Mouse (Mus musculus) right cerebral cortex, postnatal 4 days (tissue): ENCODE results near the gene Bmpr2.
A peak's percentile ranks its signal among the peaks of the same experiment; 100 is the strongest.

Experiments
- DNase-seq: peaks from one replicate; pipeline ENCODE4 v3.0.0-alpha.2; 2022

Gene Bmpr2

GRCm38 (mm10) chr1:59901082-59901876 lies 138.1 kb downstream of the Bmpr2 start:
- no peak for DNase-seq

DNA sequence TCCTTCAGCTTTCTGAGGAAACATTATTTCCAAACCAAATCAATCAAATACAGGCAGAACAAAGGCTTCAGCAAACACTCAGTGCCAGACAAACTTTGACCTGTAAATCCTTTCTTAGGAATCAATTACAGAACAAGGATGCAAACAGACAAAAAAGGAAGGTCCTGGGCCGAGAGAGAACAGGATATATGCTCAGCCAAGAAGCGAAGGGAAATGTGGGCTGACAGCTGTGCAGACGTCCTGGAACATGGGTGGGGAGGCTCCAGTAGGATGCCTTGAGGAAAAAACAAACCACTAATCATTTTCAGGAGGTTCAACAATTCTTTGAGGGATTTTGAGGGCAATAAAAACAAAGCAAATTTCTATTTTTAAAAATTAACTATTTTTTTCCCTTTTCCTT lies 139.4 kb downstream of the Bmpr2 start:
- DNase-seq: no peak

- no peak for DNase-seq
Observed at GRCm38 (mm10) chr1:59904630-59905295, 141.6 kb downstream of the Bmpr2 start.

DNA sequence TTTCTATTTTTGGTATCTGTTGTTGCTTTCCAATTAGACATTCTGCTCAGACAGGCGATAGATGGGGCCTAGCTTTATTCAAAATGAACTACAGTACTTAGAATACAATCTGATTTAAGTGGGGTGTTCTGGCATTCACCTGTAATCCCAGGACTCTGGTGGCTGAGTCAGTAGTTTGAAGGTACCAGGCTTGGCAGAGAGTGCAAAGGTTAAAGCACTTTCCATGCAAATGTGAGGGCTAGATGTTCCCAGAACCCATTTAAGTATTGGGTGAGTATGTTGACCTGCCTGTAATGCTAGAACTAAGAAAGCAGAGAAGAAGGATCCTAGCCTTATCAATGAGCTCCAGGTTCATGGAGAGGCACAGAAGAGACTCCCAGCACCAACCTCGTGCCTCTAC lies 142.7 kb downstream of the Bmpr2 start:
- DNase-seq: no peak

DNA sequence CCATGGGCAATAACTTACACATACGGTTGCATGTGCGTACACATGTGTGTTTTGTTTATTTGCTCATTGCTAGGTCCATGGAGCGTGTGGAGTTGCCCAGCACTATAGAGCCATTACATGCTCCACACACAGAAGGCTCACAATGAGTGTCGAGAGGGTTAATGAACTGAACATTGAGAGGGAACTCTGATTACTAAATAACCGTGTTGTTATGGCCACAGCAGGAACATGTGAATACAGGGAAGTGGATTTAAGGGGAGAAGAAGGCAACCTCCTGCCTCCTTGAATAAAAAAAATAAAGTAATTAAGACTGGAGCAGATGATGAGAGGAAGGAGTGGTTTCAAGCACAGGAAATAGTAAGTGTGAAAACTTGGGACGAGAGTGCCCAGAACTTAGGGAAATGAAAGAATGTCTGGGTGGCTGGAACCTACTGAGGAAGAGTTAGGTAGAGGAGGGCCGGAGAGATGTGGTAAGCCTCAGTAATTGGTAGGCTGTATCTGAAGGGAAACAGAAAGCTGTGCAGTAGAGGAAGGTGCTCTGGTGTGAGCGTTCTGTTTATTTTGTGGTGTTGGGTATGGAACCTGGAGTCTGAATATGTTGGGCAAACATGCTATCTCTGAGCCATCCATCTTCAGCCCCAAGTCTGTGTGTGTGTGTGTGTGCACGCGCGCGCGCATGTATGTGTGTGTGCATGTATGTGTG lies 143.8 kb downstream of the Bmpr2 start:
- DNase-seq: no peak

DNA sequence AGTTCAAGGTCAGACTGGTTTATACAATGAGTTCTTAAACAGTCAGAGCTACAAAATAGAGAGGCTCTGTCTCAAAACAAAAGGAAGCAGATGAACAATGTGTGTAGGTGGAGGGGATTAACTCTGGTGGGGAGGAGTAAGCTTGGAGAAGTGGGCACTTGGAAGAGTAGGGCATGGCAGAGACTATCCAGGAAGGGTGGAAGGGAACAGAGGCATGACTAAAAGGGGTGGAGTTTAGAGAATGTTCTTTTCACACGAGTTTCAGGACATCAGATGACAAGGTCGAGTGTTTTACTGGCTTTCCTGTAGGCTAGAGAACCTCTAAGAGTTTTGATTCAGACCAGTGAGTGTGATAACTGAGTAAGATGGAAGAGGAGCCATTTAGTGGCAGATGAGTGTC lies 144.5 kb downstream of the Bmpr2 start:
- DNase-seq: no peak

GRCm38 (mm10) chr1:59910941-59911340 lies 147.7 kb downstream of the Bmpr2 start:
- no peak for DNase-seq

GRCm38 (mm10) chr1:59912413-59913157 lies 149.4 kb downstream of the Bmpr2 start, which contains the start of gene Fam117b:
TSS of gene Fam117b (plus strand) at chr1:59913006.
- DNase-seq: peak; percentile 99

DNA sequence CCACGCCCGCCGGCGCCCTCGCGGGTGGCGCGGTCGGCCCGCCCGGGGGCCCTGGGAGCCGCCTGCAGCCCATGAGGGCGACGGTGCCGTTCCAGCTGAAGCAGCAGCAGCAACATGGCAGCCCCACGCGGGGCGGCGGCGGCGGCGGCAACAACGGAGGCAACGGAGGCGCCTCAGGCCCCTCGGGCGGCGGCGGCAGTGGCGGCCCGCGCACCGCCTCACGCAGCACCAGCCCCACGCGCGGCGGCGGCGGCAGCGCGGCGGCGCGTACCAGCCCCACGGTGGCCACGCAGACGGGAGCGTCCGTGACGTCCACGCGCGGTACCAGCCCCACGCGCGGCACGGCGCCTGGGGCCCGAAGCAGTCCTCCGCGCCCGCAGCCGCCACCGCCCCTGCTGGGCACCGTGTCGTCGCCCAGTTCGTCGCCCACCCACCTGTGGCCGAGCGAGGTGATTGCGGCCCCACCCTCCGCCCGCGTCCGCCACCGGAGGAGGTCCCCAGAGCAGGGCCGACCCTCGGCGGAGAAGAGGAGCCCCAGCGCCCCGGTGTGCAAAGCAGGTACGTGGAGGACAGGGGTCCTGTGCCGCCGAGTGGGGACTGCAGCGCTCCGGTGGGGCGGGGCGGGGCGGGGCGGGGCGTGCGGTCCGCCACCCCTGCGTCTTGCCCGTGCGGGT lies 150.1 kb downstream of the Bmpr2 start:
- DNase-seq: peak; percentile 53

GRCm38 (mm10) chr1:59913869-59914225 lies 150.6 kb downstream of the Bmpr2 start:
- DNase-seq: no peak

DNA sequence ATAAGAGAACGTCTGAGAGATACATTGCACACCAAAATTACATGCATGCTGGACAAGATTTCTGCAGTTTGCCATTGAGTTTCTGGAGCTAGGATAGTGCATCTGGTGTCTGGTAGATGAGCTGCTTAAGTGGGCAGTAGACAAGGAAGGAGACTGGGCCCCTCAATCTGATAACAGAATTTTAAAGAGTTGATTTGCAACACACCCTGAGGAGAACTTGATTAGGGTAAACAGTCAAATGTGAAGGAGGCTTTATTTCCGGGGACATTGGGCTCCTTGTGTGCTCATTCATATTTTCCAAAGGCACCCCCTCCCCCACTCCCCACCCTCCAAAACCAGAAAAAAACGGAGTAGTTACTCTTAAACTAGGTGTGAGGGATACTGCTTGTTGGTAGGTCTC lies 151.6 kb downstream of the Bmpr2 start:
- no peak for DNase-seq

GRCm38 (mm10) chr1:59915843-59916610 lies 152.8 kb downstream of the Bmpr2 start:
- DNase-seq: no peak

DNA sequence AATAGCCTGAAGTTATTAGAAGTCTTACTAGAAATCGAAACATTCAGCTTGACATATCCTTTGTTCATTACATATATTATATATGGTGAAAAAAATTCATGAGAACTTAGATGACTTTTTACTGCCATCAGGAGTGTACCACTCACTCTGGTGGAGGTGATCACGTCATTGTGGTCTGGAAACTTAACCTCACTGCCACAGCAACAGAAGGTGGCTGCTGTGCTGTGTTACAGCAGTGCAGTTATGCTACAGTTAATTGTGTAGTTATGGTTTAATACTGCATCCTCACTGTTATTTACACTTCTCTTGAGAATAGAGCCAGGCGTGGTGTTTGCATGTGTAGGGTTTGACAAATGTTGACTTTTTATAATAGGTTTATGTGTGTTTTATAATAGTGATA lies 154.2 kb downstream of the Bmpr2 start:
- no peak for DNase-seq

GRCm38 (mm10) chr1:59918075-59918474 lies 154.9 kb downstream of the Bmpr2 start:
- DNase-seq: no peak

- DNase-seq: no peak
Observed at GRCm38 (mm10) chr1:59923201-59923600, 160.0 kb downstream of the Bmpr2 start.

DNA sequence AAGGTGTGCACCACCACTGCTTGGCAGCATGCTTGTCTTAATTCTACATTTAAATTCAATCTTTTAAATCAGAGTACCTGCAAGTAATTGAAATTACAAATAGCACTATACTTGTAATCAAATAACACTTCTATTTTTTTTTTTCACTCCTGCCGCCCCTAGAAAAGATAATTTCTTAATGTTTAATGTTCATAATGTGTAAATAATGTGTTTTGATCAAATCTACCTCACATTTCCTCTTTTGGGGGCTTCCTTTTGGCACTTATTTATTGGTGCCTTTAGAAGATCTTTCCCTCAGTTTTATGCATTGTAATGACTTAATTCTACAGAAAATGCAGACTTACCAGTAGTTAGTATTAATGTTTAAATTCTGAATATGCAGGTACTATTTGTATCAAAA lies 160.5 kb downstream of the Bmpr2 start:
- DNase-seq: no peak

DNA sequence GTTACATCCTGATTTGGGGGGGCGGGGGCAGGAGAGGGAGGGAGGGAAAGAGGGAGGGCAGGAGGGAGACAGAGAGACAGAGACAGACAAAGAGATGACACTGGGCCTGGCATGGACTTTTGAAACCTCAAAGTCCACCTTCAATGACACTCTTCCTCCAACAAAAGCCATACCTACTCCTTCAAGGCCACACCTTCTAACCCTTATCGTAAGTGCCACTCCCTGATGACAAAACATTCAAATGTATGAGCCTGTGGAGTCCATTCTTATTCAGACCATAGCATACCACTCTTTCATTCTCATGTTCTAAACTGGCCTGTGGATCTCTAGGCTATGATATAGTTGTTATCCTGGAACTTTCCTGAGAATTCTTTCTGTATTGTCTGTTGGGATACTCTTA lies 161.2 kb downstream of the Bmpr2 start:
- DNase-seq: no peak

GRCm38 (mm10) chr1:59926021-59926672 lies 162.9 kb downstream of the Bmpr2 start:
- DNase-seq: no peak

GRCm38 (mm10) chr1:59927131-59927680 lies 164.0 kb downstream of the Bmpr2 start:
- DNase-seq: no peak
